Mouse (Mus musculus) CH12.LX (cell line): ENCODE results near the gene Il5. TPM values are rescaled to one million over a fixed set of nuclear protein-coding genes. Genes with fewer than 3 reads are reported as not detected.

Experiments used
- DNase-seq: peaks from one replicate; pipeline ENCODE4 v3.0.0-alpha.2; 2013; ENCODE audit errors: extremely low read depth
- H3K27ac ChIP-seq: 2 replicates; pipeline ENCODE4 v1.5.1; 2012; ENCODE audit warnings: low read depth, mild to moderate bottlenecking, control low read depth, moderate library complexity; ENCODE audit not compliant: insufficient read depth
- H3K27me3 ChIP-seq: replicated peaks from 2 replicates; pipeline ENCODE3; 2012; ENCODE audit warnings: inconsistent platforms
- H3K36me3 ChIP-seq, 2 experiments: replicated peaks in 1 of 2; 2 replicates each; pipeline versions ENCODE3 to v1.6.1; 2012; ENCODE audit warnings: inconsistent platforms in 1 of 2, low read length in 1 of 2, mild to moderate bottlenecking in 1 of 2, mixed read lengths in 1 of 2, moderate library complexity in 1 of 2; ENCODE audit not compliant: control insufficient read depth in 1 of 2, insufficient read depth in 1 of 2
- H3K4me1 ChIP-seq, 2 experiments: 2 replicates each; pipeline ENCODE4 v1.6.1; 2012; ENCODE audit warnings: inconsistent platforms in 1 of 2, moderate library complexity in 1 of 2; ENCODE audit not compliant: insufficient read depth in 2 of 2, control insufficient read depth in 1 of 2
- H3K4me2 ChIP-seq: 2 replicates; pipeline ENCODE4 v1.6.1; 2012; ENCODE audit warnings: low read depth, mild to moderate bottlenecking, control low read depth; ENCODE audit not compliant: poor library complexity, insufficient read depth, severe bottlenecking
- H3K4me3 ChIP-seq, 3 experiments: fragments of 150-350 bp in 1 of 3; sonication (generic) in 1 of 3; replicated peaks in 1 of 3; 2 replicates each; pipeline versions ENCODE3 to v1.5.1; 2011 to 2012; ENCODE audit warnings: low read depth in 2 of 3, low read length in 2 of 3, mild to moderate bottlenecking in 2 of 3, moderate library complexity in 2 of 3, control low read depth in 1 of 3, improper control_type of control experiment in 1 of 3, inconsistent platforms in 1 of 3, mixed read lengths in 1 of 3; ENCODE audit not compliant: poor library complexity in 1 of 3
- H3K79me2 ChIP-seq: replicated peaks from 2 replicates; pipeline ENCODE4 v1.6.1; 2012; ENCODE audit warnings: mild to moderate bottlenecking, moderate library complexity; ENCODE audit not compliant: control insufficient read depth, poor library complexity, insufficient read depth, severe bottlenecking; ENCODE audit errors: extremely low read depth
- H3K9ac ChIP-seq: 2 replicates; pipeline ENCODE4 v1.6.1; 2012; ENCODE audit warnings: low read depth, mild to moderate bottlenecking, control low read depth, moderate library complexity; ENCODE audit not compliant: insufficient read depth
- H3K9me3 ChIP-seq: replicated peaks from 2 replicates; pipeline ENCODE3; 2012; ENCODE audit warnings: low read length, inconsistent platforms, mixed read lengths
- BHLHE40 ChIP-seq: IDR thresholded peaks from 2 replicates; pipeline ENCODE4 v1.6.1; 2011; ENCODE audit warnings: mild to moderate bottlenecking, low read depth, low read length, improper control_type of control experiment
- CHD1 ChIP-seq: IDR thresholded peaks from 2 replicates; pipeline ENCODE4 v1.6.1; 2012; ENCODE audit warnings: low read depth, low read length, improper control_type of control experiment, inconsistent platforms
- CHD2 ChIP-seq: IDR thresholded peaks from 2 replicates; pipeline ENCODE4 v1.6.1; 2011; ENCODE audit warnings: low read length, improper control_type of control experiment
- CTCF ChIP-seq, 2 experiments: IDR thresholded peaks in 1 of 2; conservative IDR thresholded peaks in 1 of 2; 2 replicates each; pipeline ENCODE4 v1.5.1; 2011 to 2012; ENCODE audit warnings: low read depth in 2 of 2, low read length in 2 of 2, improper control_type of control experiment in 1 of 2, inconsistent platforms in 1 of 2, mild to moderate bottlenecking in 1 of 2, moderate library complexity in 1 of 2
- E2F4 ChIP-seq: IDR thresholded peaks from 2 replicates; pipeline ENCODE4 v1.6.1; 2011; ENCODE audit warnings: low read depth, low read length, improper control_type of control experiment; ENCODE audit not compliant: insufficient replicate concordance
- ELF1 ChIP-seq: IDR thresholded peaks from 2 replicates; pipeline ENCODE4 v1.6.1; 2014; ENCODE audit warnings: low read depth, mild to moderate bottlenecking, inconsistent platforms, low read length, improper control_type of control experiment
- EP300 ChIP-seq: IDR thresholded peaks from 2 replicates; pipeline ENCODE4 v1.6.1; 2011; ENCODE audit warnings: low read length, improper control_type of control experiment
- ETS1 ChIP-seq: conservative IDR thresholded peaks from 2 replicates; pipeline ENCODE4 v1.6.1; 2012; ENCODE audit warnings: low read depth, mild to moderate bottlenecking, inconsistent platforms, low read length, improper control_type of control experiment, moderate library complexity
- GABPA ChIP-seq: IDR thresholded peaks from 2 replicates; pipeline ENCODE4 v1.6.1; 2012; ENCODE audit warnings: low read depth, low read length, improper control_type of control experiment, inconsistent platforms; ENCODE audit not compliant: insufficient replicate concordance
- IRF4 ChIP-seq: IDR thresholded peaks from 2 replicates; pipeline ENCODE4 v1.6.1; 2014; ENCODE audit warnings: low read depth, mild to moderate bottlenecking, inconsistent platforms, low read length, improper control_type of control experiment
- JUN ChIP-seq: IDR thresholded peaks from 2 replicates; pipeline ENCODE4 v1.6.1; 2011; ENCODE audit warnings: low read depth, mild to moderate bottlenecking, low read length, improper control_type of control experiment, moderate library complexity; ENCODE audit not compliant: insufficient read depth
- JUND ChIP-seq: conservative IDR thresholded peaks from 2 replicates; pipeline ENCODE4 v1.6.1; 2011; ENCODE audit warnings: low read depth, low read length, improper control_type of control experiment
- KAT2A ChIP-seq: IDR thresholded peaks from 2 replicates; pipeline ENCODE4 v1.6.1; 2012; ENCODE audit warnings: low read length, improper control_type of control experiment, inconsistent platforms; ENCODE audit not compliant: insufficient replicate concordance
- MAX ChIP-seq: IDR thresholded peaks from 2 replicates; pipeline ENCODE4 v1.6.1; 2011; ENCODE audit warnings: low read length, improper control_type of control experiment
- MAZ ChIP-seq: IDR thresholded peaks from 2 replicates; pipeline ENCODE4 v1.6.1; 2012; ENCODE audit warnings: low read depth, mild to moderate bottlenecking, inconsistent platforms, low read length, improper control_type of control experiment, moderate library complexity
- MEF2A ChIP-seq: IDR thresholded peaks from 2 replicates; pipeline ENCODE4 v1.6.1; 2014; ENCODE audit warnings: low read depth, mild to moderate bottlenecking, inconsistent platforms, low read length, improper control_type of control experiment, borderline replicate concordance
- MXI1 ChIP-seq: IDR thresholded peaks from 2 replicates; pipeline ENCODE4 v1.6.1; 2011; ENCODE audit warnings: mild to moderate bottlenecking, low read depth, low read length, improper control_type of control experiment
- NELFE ChIP-seq: IDR thresholded peaks from 2 replicates; pipeline ENCODE4 v1.6.1; 2011; ENCODE audit warnings: low read depth, low read length, improper control_type of control experiment
- NRF1 ChIP-seq: IDR thresholded peaks from 2 replicates; pipeline ENCODE4 v1.6.1; 2014; ENCODE audit warnings: low read depth, mild to moderate bottlenecking, inconsistent platforms, low read length, improper control_type of control experiment, moderate library complexity
- POLR2A ChIP-seq: IDR thresholded peaks from 2 replicates; pipeline ENCODE4 v1.6.1; 2011; ENCODE audit warnings: low read depth, mild to moderate bottlenecking, improper control_type of control experiment, low read length
- POLR2AphosphoS2 ChIP-seq: IDR thresholded peaks from 2 replicates; pipeline ENCODE4 v1.6.1; 2011; ENCODE audit warnings: low read depth, low read length, improper control_type of control experiment
- RCOR1 ChIP-seq: conservative IDR thresholded peaks from 2 replicates; pipeline ENCODE4 v1.6.1; 2012; ENCODE audit warnings: low read depth, mild to moderate bottlenecking, inconsistent platforms, low read length, improper control_type of control experiment
- SIN3A ChIP-seq: IDR thresholded peaks from 2 replicates; pipeline ENCODE4 v1.6.1; 2012; ENCODE audit warnings: low read length, improper control_type of control experiment, inconsistent platforms
- SMC3 ChIP-seq: IDR thresholded peaks from 2 replicates; pipeline ENCODE4 v1.6.1; 2011; ENCODE audit warnings: low read depth, low read length, improper control_type of control experiment
- TCF12 ChIP-seq: IDR thresholded peaks from 2 replicates; pipeline ENCODE4 v1.6.1; 2014; ENCODE audit warnings: low read depth, mild to moderate bottlenecking, inconsistent platforms, low read length, improper control_type of control experiment
- USF1 ChIP-seq: IDR thresholded peaks from 2 replicates; pipeline ENCODE4 v1.6.1; 2014; ENCODE audit warnings: low read depth, mild to moderate bottlenecking, inconsistent platforms, low read length, improper control_type of control experiment
- USF2 ChIP-seq: conservative IDR thresholded peaks from 2 replicates; pipeline ENCODE4 v1.6.1; 2011; ENCODE audit warnings: low read depth, low read length, improper control_type of control experiment
- ZC3H11A ChIP-seq: IDR thresholded peaks from 2 replicates; pipeline ENCODE4 v1.6.1; 2012; ENCODE audit warnings: low read depth, mild to moderate bottlenecking, inconsistent platforms, low read length, improper control_type of control experiment
- ZKSCAN1 ChIP-seq: IDR thresholded peaks from 2 replicates; pipeline ENCODE4 v1.6.1; 2012; ENCODE audit warnings: low read depth, inconsistent platforms, low read length, improper control_type of control experiment, borderline replicate concordance
- ZNF384 ChIP-seq: IDR thresholded peaks from 2 replicates; pipeline ENCODE4 v1.6.1; 2012; ENCODE audit warnings: low read depth, low read length, improper control_type of control experiment, inconsistent platforms
- dilution Hi-C: fragments of 300-500 bp; cut with MboI; formaldehyde crosslinking; loops from 2 replicates; pipeline ENCODE4 v1.14.3; 2020; ENCODE audit warnings: low sequenced_read_pairs; ENCODE audit not compliant: extremely low pct_unique_long_range_greater_than_20kb, extremely low pct_ligation_motif_present
- in situ Hi-C: fragments of 300-500 bp; cut with MboI; formaldehyde crosslinking; loops from 3 replicates; pipeline ENCODE4 v1.14.3; 2019; ENCODE audit warnings: low sequenced_read_pairs, low pct_ligation_motif_present, low pct_unique_long_range_greater_than_20kb, mixed read lengths
- polyA plus RNA-seq: library from polyadenylated mRNA; unstranded; fragments of >175 nt; gene quantifications from 2 replicates; pipeline ENCODE4 v1.2.1, GENCODE M21; 2012; ENCODE audit warnings: low read depth; ENCODE audit not compliant: insufficient read length
- total RNA-seq, 2 experiments: library from RNA; depleted of rRNA; stranded (reverse); fragments of 300-350 nt in 1 of 2; fragments of >200 nt in 1 of 2; gene quantifications; 2 replicates each; pipeline ENCODE4 v1.2.3; 2012 to 2014

Gene Il5
- total and polyA plus RNA-seq, 3 experiments: not detected

- Histone ChIP-seq H3K4me3 (peak overlapping the region; percentile 61 to 97 (median 89)), H3K4me2 (peak overlapping the region; percentile 94), H3K27me3 (no peaks in the 10 kb centered on the region), H3K9me3 (no peaks in the 10 kb centered on the region), H3K27ac (peak overlapping the region; percentile 69), H3K4me1 (peaks cover 5 to 39% of the 10 kb centered on the region in 2 experiments; a peak in 3 of 4 replicates), H3K9ac (peak overlapping the region; percentile 97), H3K79me2 (peaks cover 18% of the 10 kb centered on the region), H3K36me3 (peaks cover 13 to 37% of the 10 kb centered on the region in 2 experiments)
- dilution Hi-C loops: no loop called here
- in situ Hi-C loops: no loop called here
- TF ChIP-seq MAX (no peak), JUND (no peak), USF1 (peak; percentile 2; the same call in 1 of the 2 replicates), IRF4 (peak; percentile 38; the same call in 1 of the 2 replicates), JUN (no peak), EP300 (peak; percentile 23; the same call in 1 of the 2 replicates), ELF1 (peak; percentile 72), NELFE (no peak), ETS1 (peak; percentile 39), POLR2AphosphoS2 (no peak), ZKSCAN1 (no peak), MAZ (peak; percentile 80; the same call in 1 of the 2 replicates), MEF2A (peak; percentile 42; the same call in 1 of the 2 replicates), RCOR1 (peak; percentile 54; the same call in 1 of the 2 replicates), TCF12 (peak; percentile 52; the same call in 1 of the 2 replicates), MXI1 (no peak), POLR2A (no peak; the same call in 1 of the 2 replicates), SIN3A (0 out of 2 replicates have a peak, but pooled peaks have one; percentile 43), NRF1 (peak; percentile 74), GABPA (no peak), E2F4 (no peak), CTCF (conservative IDR thresholded peaks at IDR 0.05 in 1 of 2, IDR thresholded peaks at IDR 0.05 in 1 of 2; ENCODE audit: low read depth in 2 of 2, low read length in 2 of 2) (peak in 1 of 2 experiments; percentile 13; a peak in 1 of 4 replicates), SMC3 (no peak), USF2 (no peak), ZNF384 (peak; percentile 79), BHLHE40 (peak; percentile 55), CHD2 (no peak), CHD1 (peak; percentile 86; the same call in 1 of the 2 replicates), KAT2A (no peak), ZC3H11A (no peak)
- peak; percentile 69 for DNase-seq
Measured at GRCm38 (mm10) chr11:53706236-53706933, 14.2 kb upstream of the Il5 start.
